Mouse (Mus musculus) bone marrow macrophage, adult 2 months (primary cell): ENCODE data around the gene Npas4. TPM values are rescaled to one million over a fixed set of nuclear protein-coding genes. Genes with fewer than 3 reads are reported as not detected.
A peak's percentile ranks its signal among the peaks of the same experiment; 100 is the strongest.

Experiments
- H3K27ac ChIP-seq: 2 replicates; pipeline ENCODE4 v1.5.1; 2012; ENCODE audit warnings: low read depth, low read length; ENCODE audit not compliant: insufficient read depth
- H3K4me1 ChIP-seq: 2 replicates; pipeline ENCODE4 v1.6.1; 2012; ENCODE audit warnings: low read length; ENCODE audit not compliant: control insufficient read depth, insufficient read depth
- H3K4me3 ChIP-seq: 2 replicates; pipeline ENCODE4 v1.5.1; 2012; ENCODE audit warnings: mild to moderate bottlenecking, low read length, moderate library complexity; ENCODE audit not compliant: insufficient read depth
- CTCF ChIP-seq: IDR thresholded peaks from 2 replicates; pipeline ENCODE4 v1.5.1; 2012; ENCODE audit warnings: low read depth, mild to moderate bottlenecking, low read length, moderate library complexity
- POLR2A ChIP-seq: IDR thresholded peaks from 2 replicates; pipeline ENCODE4 v1.6.1; 2012; ENCODE audit warnings: mild to moderate bottlenecking, low read depth, low read length, borderline replicate concordance
- polyA plus RNA-seq: library from polyadenylated mRNA; stranded (reverse); fragments of >200 nt; gene quantifications from 2 replicates; pipeline ENCODE4 v1.2.4, GENCODE M21; 2012; ENCODE audit not compliant: missing spikeins, insufficient read depth, insufficient read length

The Npas4 gene
- polyA plus RNA-seq, result 1.3 and 1.6 TPM in 2 replicates

- H3K4me1 ChIP-seq, result peaks cover 23% of the 10 kb centered on the region
- H3K4me3 ChIP-seq, result no peak within 1 kb of the TSS
- no peak for TF ChIP-seq CTCF
- no peak for TF ChIP-seq POLR2A
Measured at GRCm38 (mm10) chr19:4990256-4990625, at the start of gene Npas4. TSS of gene Npas4 (minus strand) at chr19:4990316.

GRCm38 (mm10) chr19:5039301-5040114 lies 49.4 kb upstream of the Npas4 start:
- TF ChIP-seq CTCF (no peak), POLR2A (no peak)
- Histone ChIP-seq H3K4me3 (peak overlapping the region; percentile 91), H3K27ac (no peak overlapping the region), H3K4me1 (peaks cover 16% of the 10 kb centered on the region)

More at GRCm38 (mm10) chr19:4990256-4990625, at the start of gene Npas4:
- H3K27ac ChIP-seq, result no peak within 1 kb of the TSS

- Histone ChIP-seq H3K4me1 (peaks cover 16% of the 10 kb centered on the region), H3K4me3 (peak within 1 kb of the TSS; percentile 91), H3K27ac (peak within 1 kb of the TSS; percentile 12; the same call in 1 of the 2 replicates)
- TF ChIP-seq CTCF (no peak), POLR2A (no peak)
Measured at GRCm38 (mm10) chr19:5038709-5039156, 48.6 kb upstream of the Npas4 start, which contains the start of the genes B4gat1 and AC124502.3. TSS of gene B4gat1 (plus strand) at chr19:5038826. TSS of gene AC124502.3 (plus strand) at chr19:5038891.

GRCm38 (mm10) chr19:5037678-5038571 lies 47.8 kb upstream of the Npas4 start:
- Histone ChIP-seq H3K4me1 (peaks cover 16% of the 10 kb centered on the region), H3K4me3 (peak overlapping the region; percentile 91), H3K27ac (peak overlapping the region; percentile 12; the same call in 1 of the 2 replicates)
- TF ChIP-seq POLR2A, result no peak
- TF ChIP-seq CTCF, result no peak

- Histone ChIP-seq H3K4me1 (peaks cover 10% of the 10 kb centered on the region), H3K4me3 (no peak overlapping the region), H3K27ac (no peak overlapping the region)
- TF ChIP-seq POLR2A (no peak), CTCF (no peak)
Measured at GRCm38 (mm10) chr19:5036577-5036976, 46.5 kb upstream of the Npas4 start.

- Histone ChIP-seq H3K4me1 (no peaks in the 10 kb centered on the region), H3K27ac (no peak overlapping the region)
- no peak for TF ChIP-seq CTCF
- no peak for TF ChIP-seq POLR2A
Measured at GRCm38 (mm10) chr19:5032686-5033085, 42.6 kb upstream of the Npas4 start.

GRCm38 (mm10) chr19:5026111-5026510 lies 36.0 kb upstream of the Npas4 start:
- no peak for TF ChIP-seq POLR2A
- no peak for TF ChIP-seq CTCF
- Histone ChIP-seq H3K4me1 (peaks cover 4% of the 10 kb centered on the region; the same call in 1 of the 2 replicates), H3K27ac (no peak overlapping the region), H3K4me3 (no peak overlapping the region)

More at GRCm38 (mm10) chr19:5032686-5033085, 42.6 kb upstream of the Npas4 start:
- H3K4me3 ChIP-seq, result no peak overlapping the region

GRCm38 (mm10) chr19:5023621-5024479 lies 33.7 kb upstream of the Npas4 start, which contains the start of gene Slc29a2:
TSS of gene Slc29a2 (plus strand) at chr19:5023860.
- TF ChIP-seq POLR2A, result no peak
- TF ChIP-seq CTCF, result no peak
- H3K27ac ChIP-seq, result peak within 1 kb of the TSS; percentile 85
- H3K4me3 ChIP-seq, result peak within 1 kb of the TSS; percentile 83
- peaks cover 7% of the 10 kb centered on the region for H3K4me1 ChIP-seq

GRCm38 (mm10) chr19:5021416-5021815 lies 31.3 kb upstream of the Npas4 start:
- Histone ChIP-seq H3K4me1 (peaks cover 25% of the 10 kb centered on the region), H3K4me3 (no peak overlapping the region), H3K27ac (no peak overlapping the region)
- TF ChIP-seq CTCF (no peak), POLR2A (no peak)
